Mouse (Mus musculus) retina, postnatal 1 day (tissue): ENCODE measurements at regions not wholly inside any gene's neighbourhood (a gene's known extent, or its start where the extent isn't known, plus 50 kb on each side); places are given as distances from the start of the nearest gene placed in this dataset.
"Not testable (repeated sequence)": the region's sequence is repeated elsewhere in the genome, so short reads cannot be mapped to it uniquely, and the experiment has no call there.

Experiments used
- DNase-seq: peaks from one replicate; pipeline ENCODE4 v3.0.0-alpha.2; 2012

DNA sequence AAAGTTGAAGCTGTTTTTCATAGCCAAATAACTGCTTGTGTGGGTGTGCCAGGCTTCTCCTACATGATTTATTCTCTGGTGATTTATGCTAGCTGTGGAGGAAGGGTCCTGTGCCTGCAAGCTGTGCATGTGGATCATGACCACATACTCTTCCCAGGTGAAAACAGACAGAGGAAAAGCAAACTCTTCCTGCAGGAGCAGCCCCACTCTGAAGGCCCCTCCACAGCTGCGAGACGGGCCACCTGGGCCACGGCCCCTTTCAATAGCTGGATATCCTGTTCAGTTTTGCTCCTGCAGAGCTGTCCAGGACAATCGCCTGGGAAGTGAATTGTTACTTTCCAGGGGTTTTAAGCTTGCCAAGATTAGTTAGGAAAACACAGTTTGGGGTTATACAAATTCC is 722.3 kb upstream of the Marcks start:
- DNase-seq: no peak

DNA sequence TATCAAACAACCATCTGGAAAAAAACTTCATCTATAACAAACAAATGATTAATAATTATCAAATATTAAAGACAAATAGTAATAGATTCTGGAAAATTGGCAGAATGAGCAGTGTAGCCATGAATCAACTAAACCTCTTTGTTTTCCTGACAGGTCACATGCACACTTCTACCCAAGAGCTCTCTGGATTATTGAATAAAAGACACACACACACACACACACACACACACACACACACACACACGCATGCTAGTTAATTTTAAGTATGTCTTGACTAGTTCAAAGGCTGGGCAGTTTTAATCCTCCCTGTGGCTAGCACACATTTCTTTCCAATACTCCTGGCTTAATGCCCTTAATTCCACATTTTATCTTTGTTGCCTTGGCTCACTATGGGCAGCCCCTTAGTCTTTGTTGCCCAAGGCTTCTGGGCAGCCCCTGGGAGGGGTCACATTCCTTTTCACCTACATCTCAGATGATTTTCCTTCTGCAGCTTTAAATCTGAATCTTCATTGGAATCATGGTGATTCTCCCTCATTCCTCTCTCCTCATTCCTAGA is 710.6 kb upstream of the Marcks start:
- DNase-seq: no peak

DNA sequence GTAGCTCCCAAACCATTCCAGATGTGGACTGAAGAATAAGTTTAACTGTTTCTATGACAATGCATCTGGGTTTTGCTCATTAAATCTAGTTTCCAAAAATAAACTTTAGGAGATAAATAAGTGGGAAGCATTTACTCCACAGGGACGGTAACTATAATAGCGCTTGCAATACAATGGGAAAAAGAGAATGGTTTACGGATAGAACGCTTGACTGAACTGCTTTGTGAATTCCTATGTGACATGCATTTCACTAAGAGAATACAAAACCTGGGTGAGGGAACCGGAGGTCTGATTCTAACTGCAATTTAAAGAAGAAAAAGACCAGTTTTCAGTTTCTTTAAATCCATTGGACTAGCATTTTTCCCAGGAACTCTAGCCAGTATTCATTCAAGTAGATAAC is 704.1 kb upstream of the Marcks start:
- DNase-seq: peak; percentile 34

DNA sequence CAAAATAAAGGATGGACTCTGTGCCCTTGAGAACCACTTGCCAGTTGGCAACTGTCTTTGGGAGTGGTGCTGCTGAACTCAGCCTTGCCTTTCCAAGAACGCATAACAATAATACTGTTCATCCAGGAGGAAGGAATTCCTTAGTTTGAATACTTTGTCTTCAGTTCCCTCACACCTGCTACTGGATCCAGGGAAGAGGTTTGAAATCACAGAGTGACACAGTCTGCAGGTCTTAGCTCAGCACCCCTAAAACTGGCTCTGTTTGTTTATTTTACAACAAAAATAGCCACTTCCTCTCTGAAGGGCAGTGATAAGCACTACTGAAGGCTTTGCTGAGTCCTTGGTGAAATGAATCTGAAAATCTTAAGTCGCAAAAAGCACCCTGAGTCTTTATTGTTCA is 703.1 kb upstream of the Marcks start:
- no peak for DNase-seq

DNA sequence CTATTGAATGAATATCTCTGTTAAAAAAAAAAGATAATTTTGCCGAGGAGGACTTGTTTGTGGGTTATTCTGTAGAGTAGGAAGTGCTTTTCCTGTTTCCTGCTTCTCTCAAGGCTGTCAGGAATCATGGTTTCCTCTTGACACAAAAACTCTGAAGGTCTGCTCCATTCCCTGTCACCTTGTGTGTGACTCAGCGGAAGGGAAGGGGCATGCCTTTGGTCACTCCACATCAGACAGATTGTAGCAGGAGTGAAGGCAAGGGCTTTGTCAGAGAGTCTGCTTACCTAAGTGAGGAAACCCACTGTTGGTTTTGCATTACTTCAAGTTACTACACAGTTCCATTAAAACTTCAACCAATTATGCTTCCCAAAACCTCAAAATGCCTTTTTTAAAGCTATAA is 699.0 kb upstream of the Marcks start:
- no peak for DNase-seq

DNA sequence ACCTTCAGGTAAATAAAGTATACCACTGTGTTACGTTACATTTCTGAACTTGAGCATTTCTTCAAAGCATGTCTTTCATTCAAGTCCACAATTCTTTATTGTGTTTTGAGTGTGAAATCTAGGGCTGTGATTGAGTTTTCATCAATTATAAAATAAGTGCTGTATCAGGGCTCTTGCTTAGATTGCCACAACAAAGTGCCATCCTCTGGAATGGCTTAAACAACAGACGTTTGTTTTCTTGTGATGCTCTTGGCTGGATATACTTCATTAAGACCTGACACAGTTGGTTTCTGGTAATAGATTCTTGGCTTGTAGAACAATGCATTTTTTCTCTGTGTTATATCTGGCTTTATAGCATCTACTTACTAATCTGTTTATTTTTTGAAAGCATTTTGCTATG is 674.3 kb upstream of the Marcks start:
- DNase-seq: peak; percentile 61

DNA sequence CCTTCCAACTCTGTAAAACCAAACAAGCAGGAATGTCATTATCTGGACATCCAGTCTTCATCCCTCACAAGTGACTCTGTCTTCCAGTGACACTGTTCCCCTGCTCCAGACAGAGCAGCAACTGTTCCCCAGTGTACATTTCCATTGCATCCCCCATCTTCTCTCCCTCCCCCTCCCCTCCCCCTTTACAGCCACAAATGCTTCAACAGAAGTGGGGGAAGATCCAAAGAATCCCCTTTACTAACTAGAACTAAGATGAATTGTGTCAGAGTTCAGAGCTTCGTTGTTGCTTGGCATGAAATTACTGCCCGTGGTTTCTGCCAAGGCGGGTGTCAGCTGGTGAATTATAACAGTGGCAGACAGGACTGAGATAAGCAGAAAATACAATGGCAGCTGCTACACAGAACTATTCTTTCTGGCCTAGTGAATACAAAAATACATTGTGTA is 673.7 kb upstream of the Marcks start:
- DNase-seq: peak; percentile 82

DNA sequence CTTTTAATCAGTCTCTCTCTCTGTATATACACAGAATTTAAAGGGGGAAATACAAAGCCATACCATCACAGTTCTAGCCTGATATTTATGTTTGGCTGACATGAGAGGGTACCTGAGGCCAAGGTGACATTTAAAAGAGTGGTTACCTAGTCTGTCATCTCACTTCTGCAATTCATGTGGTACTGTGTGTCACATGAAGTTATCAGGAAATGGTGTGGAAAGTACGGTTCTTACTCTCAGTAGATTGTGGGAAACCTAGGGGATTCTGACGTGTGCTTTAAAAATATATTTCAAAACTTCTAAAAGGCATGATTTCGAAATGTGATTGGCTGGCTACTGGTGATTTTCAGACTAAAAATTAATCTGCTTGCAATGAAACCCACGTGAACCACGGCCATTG is 673.1 kb upstream of the Marcks start:
- DNase-seq: no peak

DNA sequence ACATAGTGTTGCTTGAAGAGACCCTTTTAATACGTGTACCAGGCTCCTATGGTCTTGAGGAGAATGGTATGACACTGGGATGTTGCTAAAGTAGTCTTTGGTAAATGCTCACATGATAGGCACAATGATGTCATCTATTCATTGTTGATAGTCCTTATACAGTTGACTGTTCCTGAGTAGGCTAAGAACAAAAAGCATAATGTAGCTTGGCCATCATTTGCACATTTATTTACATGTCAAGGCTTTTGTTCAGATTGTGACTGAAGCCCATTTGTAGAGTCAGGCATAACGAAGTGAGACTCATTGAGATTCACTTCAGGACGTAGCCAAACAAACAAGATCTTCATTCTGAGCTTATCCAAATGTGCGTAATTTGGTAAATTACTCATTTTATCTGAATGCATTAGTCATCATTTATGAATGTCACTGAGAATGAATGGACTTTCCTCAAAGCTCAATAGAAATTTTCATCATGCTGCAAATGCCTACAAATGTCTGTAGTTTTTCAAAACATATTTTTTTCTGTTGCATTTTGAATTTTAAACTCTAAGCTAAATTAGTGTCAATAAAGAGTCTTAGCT is 664.6 kb upstream of the Marcks start:
- no peak for DNase-seq

DNA sequence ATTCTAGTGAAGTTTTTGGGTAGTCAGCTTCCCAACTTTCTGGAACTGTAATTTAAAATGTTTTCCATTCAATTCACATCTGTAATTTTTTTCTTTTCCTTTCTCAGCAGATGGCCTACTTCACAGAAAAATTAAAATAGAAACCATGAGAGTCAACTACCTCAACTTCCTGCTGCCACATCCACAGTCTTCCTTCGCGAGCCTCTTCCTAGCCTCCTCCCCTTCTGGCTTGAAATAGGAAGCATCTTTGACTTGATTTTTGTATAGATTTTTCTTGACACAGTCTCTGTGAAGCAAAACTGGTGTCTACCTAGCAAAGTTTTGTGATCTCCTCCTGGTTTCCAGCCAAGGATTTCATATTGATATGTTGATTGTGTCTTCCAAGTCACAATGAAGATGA is 660.7 kb upstream of the Marcks start:
- DNase-seq: no peak

DNA sequence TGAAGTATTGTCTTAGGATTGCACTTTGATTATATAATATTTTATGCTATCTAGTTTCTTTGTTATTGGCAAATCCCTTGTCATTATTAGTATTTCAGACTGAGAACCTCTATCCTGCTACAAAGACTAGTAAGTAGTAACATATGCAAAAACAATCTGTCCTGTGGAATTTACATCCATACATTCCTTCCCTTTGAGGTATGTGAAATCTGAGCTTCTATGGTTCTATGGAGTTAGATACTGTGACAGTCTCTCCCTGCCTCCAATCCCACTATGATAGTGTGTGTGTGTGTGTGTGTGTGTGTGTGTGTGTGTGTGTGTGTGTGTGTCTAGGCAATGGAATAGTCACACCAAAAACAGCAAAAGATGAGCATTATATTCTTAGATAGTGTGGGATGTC is 659.6 kb upstream of the Marcks start:
- DNase-seq: no peak

DNA sequence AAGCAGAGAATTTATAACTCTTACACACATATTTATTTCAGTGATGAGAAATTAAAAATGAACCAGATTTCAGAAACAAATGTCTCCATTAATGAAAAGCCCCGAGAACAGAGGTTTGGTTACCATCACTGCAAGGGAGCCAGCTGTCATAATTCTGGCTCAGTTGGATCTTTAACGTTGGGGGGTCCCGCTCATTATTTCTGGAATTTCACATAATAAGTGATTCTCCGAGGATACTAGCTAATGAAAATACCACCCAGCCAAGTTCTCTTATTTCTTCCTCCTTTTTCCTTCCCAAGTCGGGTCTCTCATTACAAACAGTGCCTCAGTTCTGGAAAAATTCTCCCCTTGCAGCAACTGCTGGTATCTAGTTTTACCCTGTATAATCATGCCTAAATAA is 659.0 kb upstream of the Marcks start:
- DNase-seq: no peak

DNA sequence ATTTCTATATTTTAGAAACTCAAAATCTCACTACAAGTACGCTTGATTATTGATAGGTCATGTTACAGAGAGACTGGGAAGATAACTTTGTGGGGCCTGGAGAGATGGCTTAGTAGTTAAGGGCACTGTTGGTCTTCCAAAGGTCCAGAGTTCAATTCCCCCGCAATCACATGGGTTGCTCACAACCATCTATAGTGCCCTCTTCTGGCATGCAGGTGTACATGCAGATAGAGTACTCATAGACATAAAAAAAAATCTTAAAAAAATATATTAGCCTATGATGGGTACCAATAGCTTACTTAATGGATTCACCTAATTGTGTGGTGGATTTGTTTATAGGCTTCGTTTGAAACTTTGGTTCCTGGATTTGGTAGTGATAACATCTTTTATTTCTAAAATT is 654.2 kb upstream of the Marcks start:
- no peak for DNase-seq

DNA sequence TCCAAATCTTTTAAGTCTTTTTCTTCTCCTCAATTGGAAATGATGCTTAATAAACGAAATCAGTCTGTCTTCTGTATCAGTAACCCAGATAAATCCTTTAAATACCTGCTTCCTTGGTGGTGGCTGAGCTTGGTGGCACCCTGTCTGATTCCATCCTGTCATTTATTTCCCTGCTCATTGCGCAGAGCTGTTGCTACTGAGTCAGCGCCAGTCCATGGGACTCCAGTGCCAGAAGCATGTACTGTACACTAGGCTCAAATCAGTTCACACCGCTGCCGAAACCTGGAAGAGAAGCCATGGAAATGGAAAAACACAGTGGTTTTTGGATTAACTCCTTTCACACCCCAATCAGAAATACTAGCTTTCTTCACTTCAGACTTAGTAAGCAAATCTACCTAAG is 649.3 kb upstream of the Marcks start:
- DNase-seq: no peak

DNA sequence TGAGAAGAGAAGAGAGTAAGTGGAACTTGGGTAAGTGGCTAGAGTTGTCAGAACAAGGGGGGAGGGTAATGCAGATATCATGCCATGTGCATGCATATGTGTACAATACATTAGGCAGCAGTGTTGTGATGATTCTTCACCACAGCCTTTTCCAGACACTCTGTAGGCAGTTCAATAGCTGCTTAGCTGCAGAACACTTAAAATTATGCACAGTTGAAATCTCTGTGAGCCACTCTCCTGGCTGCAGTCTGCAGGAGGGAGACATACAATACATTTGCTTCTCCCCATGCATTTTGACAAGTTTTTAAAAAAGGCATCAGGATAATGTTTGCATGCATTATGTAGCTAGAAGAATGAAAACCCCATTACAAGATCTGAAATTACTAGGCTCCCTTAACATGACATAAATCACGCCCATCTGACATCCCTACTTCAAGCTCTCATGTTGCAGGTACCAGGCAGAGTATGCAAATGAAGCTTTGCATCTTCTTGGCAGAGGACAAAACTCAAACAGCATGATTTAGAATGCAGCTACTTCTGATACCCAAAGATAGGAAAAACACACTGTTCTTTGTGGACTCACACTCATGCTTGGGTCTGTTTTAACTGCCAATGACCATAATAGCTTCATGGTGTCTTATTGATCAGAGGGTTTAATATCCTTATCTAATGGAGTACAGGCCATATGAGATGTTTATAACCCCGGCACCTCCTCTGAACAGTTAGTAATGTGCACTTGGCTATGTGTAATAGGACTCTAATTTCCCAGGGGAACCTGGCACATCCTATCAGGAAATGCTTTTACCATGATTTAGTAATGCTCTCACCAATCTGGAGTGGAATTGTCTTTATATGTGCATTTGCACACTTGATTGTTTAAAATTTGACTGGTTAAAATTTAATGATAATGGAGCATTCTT is 640.9 kb upstream of the Marcks start:
- no peak for DNase-seq

DNA sequence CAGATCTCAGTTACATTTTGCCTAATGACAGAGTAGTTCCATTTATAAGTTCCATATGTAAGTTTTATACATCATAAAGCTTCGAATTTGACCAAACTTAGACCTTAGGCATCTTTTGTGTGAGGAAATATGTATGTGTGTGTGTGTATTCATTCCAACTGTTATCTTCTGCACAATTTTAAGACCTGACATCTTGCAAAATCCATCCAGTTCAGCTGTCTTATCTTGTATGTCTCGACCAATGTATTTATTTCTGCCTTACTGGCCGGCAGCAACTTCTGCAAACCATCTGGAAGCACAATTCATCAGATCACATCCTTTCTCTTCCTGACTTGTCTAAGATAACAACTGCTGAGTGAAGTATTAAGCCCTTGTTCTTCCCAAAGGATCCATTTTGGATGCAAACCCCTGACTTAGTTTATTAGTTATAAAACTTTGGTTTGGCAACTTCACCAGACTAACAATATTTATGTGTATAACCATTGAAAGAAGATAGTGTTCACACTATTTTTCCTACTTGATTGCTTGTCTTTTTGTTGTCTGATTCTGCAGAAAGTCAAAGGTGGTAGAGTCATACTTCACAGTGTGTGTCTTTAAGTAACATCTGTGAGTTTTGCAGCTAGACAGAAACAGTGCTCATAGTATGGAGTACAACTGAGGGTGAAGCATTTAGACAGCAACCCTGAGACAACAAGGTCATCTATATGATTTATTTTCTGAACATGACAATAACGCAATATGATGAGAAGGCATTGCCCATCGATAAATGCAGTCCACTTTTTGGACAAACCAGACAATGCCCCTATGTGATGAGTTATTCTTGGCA is 622.0 kb upstream of the Marcks start:
- DNase-seq: peak; percentile 6

DNA sequence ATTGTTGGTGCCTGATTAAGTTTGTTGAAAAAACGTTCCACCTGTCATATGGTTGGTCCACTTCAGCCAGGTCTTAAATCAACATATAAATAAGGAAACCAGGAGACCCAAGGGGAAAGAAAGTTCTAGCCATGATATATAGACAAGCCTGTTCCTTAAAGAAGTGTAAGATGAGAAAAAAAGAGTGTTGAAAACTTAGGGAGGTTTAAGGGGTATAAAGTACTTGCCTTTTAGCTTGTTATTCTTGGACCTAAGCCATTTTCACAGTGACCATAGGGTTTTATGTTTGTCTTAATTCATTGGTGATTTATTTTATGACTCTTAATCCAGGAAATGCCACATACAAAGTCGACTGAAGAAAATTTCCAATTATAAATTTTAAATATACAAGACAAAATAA is 602.9 kb upstream of the Marcks start:
- DNase-seq: no peak

DNA sequence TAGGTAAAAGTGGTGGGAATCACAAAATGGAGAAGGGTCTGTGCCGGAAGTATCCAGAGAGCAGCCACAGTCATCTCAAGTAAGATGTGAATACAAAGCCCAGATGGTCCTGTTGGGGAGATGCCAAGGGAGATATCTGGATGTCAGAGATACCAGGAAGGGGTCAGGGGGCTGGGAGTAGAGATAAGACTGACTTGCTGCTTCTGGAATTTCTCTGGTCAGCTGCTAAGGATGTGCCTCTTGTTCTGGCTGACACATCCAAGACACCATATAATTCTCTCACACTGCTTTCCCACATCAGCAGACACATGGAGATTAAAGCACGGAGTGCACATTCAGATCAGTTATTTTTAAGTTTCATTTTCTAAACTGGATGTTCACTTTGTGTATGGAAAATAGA is 600.3 kb upstream of the Marcks start:
- no peak for DNase-seq

DNA sequence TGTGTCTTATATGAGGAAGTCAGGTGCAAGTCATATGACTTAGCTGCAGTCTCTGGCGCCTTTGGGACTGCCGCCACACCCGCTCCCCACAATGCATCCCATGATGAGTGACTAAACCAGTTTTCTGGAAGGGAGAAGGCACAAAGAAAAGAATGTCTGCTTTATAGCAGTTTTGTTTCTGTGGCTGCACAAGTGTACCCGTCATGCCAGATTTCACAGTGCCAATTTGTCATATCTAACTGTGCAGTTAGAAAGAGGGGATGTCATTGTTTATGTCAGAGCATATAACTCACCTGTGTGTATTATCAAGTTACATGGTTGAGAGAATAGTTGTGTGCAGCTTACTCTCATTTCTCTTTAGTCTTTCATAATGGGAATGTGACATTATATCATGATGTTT is 586.9 kb upstream of the Marcks start:
- no peak for DNase-seq

DNA sequence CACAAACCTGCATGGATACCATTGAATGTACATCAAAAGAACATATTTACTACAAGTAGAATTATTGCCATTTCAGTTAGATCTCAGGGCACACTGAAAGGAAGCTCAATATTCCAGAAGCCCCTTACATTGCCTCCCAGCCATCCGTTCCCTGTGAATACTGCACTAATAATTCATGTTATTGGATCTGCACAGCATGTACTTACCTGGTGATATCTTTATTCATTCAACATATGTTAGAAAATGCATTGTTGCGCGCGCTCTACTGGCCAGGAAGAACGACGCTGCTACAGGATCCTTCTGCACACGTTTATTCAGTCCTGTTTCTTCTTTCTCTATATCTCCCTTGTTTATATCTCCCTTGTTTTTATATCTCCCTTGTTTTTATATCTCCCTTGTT is 586.3 kb upstream of the Marcks start:
- DNase-seq: not testable (repeated sequence)

DNA sequence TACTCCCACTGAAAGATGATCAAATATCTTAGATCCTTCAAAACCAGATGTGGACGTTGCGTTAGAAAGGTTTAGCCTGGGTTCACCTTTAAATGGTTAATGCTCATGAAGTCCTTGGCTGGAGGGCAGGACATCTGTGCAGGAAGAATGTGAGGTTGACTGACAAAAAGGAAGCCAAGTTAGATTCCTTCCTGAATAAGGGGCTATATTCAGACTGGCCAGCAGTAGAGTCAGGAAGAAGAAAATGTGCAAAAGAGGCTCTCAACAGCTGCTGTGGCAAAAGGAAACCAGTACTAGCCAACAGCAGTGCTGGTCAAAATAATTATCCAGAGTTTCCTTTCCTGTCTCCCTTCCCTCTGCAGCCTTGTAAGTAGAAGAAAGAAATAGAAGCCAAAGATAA is 582.0 kb upstream of the Marcks start:
- DNase-seq: no peak

DNA sequence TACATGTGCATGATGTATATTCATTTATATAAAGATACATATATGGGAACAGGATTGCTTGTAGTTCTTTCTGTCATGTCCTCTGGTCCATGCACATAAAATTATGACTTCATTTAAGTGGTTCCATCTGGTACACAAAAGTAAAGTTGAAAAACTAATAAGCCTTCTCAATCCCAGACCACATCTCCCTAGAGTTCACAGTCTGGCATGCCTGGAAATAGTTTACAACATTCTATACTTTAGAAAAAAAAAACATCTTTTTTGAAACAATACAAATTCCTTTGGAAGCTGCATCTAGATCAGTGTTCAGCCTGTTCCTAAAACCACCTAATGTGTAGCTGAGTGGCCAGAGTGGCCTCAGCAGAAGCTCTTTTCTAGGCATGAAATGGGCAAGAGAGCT is 578.2 kb upstream of the Marcks start:
- no peak for DNase-seq

DNA sequence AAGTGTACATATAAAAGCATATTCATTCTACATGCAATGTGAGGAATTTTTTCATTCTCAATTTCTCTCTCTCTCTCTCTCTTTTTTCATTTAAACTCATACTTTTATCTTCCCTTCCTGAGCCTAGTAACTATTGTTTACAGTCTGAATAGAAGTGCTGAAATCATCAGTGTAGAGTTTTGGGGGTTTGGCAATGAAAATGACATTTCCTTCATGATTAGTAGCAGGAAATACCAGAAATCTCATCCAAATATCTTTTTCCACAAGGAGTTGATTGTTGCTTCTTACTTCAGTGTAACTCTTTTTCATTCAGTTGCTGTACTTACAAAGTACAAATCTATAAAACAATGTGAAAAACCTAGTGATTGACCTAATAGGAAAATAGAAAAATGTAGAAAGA is 572.7 kb upstream of the Marcks start:
- no peak for DNase-seq
